Mouse (Mus musculus) liver (tissue): ENCODE measurements at regions not wholly inside any gene's neighbourhood (a gene's known extent, or its start where the extent isn't known, plus 50 kb on each side); places are given as distances from the start of the nearest gene placed in this dataset.
A peak's percentile ranks its signal among the peaks of the same experiment; 100 is the strongest.
"Not testable (repeated sequence)": the region's sequence is repeated elsewhere in the genome, so short reads cannot be mapped to it uniquely, and the experiment has no call there.

Experiments
- DNase-seq: peaks from one replicate; pipeline ENCODE4 v3.0.0-alpha.2; 2020; ENCODE audit warnings: mixed read lengths

GRCm38 (mm10) chr6:64948839-64949238 lies 93.5 kb upstream of the Smarcad1 start:
- not testable (repeated sequence) for DNase-seq

DNA sequence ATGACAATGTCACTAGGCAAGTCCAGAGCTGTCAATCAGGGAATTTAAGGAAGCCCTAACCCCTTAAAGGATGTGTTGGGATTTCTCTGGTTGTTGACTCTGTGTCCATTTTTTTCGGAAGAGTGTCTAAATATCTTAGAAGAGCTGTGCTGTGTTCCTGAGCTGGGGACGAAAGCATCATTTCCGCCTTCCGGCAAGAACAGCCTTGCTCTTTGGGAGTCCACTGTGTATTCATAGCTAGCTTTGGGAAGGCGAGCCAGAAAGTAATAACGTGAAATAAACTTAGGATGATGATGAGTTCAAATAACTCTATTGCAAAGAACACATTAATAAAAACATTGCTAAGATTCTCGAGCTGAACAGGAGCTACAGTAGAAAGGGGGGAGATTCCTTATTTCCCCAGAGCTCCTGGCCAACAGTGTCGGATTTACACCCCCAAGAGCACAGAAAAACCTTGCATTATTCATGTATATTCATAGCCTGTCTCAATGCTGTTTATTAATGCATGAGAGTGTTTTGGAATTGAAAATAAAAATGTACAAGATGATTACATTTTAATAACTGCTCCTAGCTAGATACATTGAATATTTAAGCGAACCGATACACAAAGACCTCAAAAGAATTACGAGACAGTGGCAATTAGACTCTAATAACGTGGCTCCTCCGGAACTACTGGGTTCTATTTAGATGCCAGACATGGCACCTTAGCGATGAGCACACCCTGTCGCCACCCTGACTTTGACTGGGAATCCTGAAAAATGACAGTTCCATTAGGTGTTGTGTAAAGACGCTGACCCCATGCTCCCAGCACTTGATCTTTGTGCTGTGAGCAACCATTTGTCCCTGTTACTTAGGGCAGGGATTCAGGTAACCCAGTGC lies 80.5 kb upstream of the Smarcad1 start:
- DNase-seq, result no peak

DNA sequence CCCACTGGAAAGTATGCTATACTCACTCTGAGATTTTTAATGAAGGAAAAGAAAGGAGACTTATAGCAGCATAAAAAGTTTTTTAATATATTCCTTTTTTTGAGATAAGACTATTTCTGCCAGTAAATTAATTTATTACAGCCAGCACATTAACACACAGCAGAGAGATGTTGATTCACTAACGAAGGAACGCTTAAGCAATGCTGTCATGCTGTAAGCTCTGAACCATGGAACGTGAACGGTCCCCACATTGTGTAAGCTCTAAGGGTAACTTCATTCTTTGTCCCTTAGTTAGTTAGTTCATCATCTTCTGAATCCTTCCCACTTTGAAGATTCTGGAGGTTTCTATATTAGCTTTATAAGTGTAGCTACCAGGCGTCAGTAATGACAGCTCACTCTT lies 79.8 kb upstream of the Smarcad1 start:
- DNase-seq, result no peak

GRCm38 (mm10) chr6:64964664-64965063 lies 77.7 kb upstream of the Smarcad1 start:
- DNase-seq, result no peak

DNA sequence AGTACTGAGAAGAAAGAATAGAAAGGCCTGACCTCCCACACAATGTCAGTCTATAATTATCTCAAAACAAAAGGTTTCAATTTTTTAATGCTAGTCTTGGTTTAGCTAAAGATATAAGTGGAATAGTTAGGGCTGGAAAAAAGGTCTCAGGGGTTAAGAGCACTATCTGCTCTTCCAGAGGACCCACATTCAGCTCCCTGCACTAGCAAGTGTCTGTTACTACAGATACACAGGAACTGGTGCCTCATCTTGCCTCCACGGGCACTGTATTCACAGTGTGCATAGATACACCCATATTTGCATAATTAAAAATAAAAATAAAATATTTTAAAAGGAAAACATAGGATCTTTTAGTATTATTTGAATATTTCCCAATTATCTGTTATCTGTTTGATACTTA lies 77.2 kb upstream of the Smarcad1 start:
- no peak for DNase-seq

DNA sequence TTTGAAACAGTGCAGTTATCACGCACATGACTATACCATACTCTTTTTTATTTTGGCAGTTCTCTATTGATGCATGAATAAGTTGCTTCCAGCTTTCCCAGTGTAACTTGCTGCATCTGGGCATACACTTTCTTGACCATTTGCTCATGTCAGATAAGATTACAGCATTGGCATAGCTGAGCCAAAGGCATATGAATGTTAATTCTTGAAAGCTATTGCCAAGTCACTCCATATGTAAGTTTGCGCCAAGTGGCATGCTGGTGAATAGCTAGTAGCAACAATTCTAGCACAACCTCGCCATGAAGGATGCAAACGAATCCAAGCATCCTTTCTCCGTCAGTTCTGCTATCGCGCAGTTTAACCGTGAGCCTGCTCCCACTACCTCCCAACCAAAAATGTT lies 72.2 kb upstream of the Smarcad1 start:
- DNase-seq, result no peak

- peak; percentile 22 for DNase-seq
Measured at GRCm38 (mm10) chr6:64973968-64974367, 68.4 kb upstream of the Smarcad1 start.

GRCm38 (mm10) chr6:64974453-64974852 lies 67.9 kb upstream of the Smarcad1 start:
- not testable (repeated sequence) for DNase-seq

GRCm38 (mm10) chr6:64982132-64982531 lies 60.3 kb upstream of the Smarcad1 start:
- no peak for DNase-seq
